31 mouse cellular contexts compared by ENCODE assay signal in the genomic region with DNA sequence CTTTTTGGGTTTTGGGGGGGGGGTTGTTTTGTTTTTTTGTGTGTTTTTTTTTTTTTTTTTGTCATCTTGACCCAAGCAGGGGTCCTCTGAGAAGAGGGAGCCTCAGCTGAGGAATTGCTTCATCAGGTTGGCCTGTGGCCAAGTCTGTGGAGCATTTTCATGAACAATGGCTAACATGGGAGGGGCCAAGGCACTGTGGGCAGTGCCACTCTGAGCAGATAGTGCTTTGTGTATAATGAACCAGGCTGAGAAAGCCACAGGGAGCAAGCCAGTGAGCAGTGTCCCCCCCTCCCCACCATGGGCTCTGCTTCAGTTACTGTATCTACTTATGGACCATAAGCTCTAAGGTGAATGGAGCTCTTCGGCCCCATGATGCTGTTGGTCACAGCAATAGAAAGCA.
A peak's percentile ranks its signal among the peaks of the same experiment; 100 is the strongest.
DNase-seq lines count a peak whose midpoint lies in the region; ATAC-seq and TF ChIP-seq lines count a peak whose summit lies in the region.
"Had no signal": no experiment of that assay in that cellular context is flagged by ENCODE, and none has a peak within 500 bp of the region (broad histone marks: within the 10 kb centered on the region; RNA-seq: fewer than 3 reads in every experiment).

No protein-coding gene starts in this region.

- H3K9ac ChIP-seq in embryonic facial prominence, embryonic 14.5 days (ENCODE audit: low read depth, low read length) = no peak overlapping the region
- H3K9ac ChIP-seq: embryonic facial prominence, embryonic 15.5 days; forebrain, embryonic 12.5 days; heart, embryonic 12.5 days; hindbrain, embryonic 15.5 days; liver, embryonic 14.5 days; lung, embryonic 15.5 days; neural tube, embryonic 13.5 days had no signal

- no peak overlapping the region for H3K27ac ChIP-seq in embryonic facial prominence, embryonic 14.5 days (replicated peaks; ENCODE audit: low read depth, low read length)
- no peak overlapping the region for H3K27ac ChIP-seq in embryonic facial prominence, embryonic 10.5 days (replicated peaks)
- H3K27ac ChIP-seq in layer of hippocampus, adult 2 months = peak overlapping the region; percentile 87
- H3K27ac ChIP-seq: embryonic facial prominence, embryonic 15.5 days; forebrain, embryonic 12.5 days; hindbrain, embryonic 15.5 days; liver, embryonic 14.5 days; lung, embryonic 15.5 days; neural tube, embryonic 13.5 days had no signal

- H3K4me1 ChIP-seq in embryonic facial prominence, embryonic 14.5 days (ENCODE audit: control insufficient read depth, insufficient read depth, low read length) = no peaks in the 10 kb centered on the region
- no peaks in the 10 kb centered on the region for H3K4me1 ChIP-seq in embryonic facial prominence, embryonic 10.5 days
- H3K4me1 ChIP-seq: forebrain, embryonic 12.5 days; heart, embryonic 12.5 days; hindbrain, embryonic 15.5 days; lung, embryonic 15.5 days had no signal

- DNase-seq in embryonic facial prominence, embryonic 14.5 days (ENCODE audit: low spot score) = peak; percentile 8
- no peak for DNase-seq in embryonic facial prominence, embryonic 10.5 days (ENCODE audit: low spot score)
- DNase-seq in layer of hippocampus, adult 2 months (ENCODE audit: low spot score in 2 of 2) = no peak
- no peak for DNase-seq in layer of hippocampus, adult 11-12 months (ENCODE audit: low spot score)
- DNase-seq in 416B (ENCODE audit: low read depth) = peak; percentile 5
- DNase-seq in lung, postnatal 14 days = peak; percentile 16
- no peak for DNase-seq in right cerebral cortex, postnatal 4 days
- no peak for DNase-seq in cerebellum, postnatal 14 days
- DNase-seq: adrenal gland, postnatal 14 days; cerebellum, adult 11-12 months; cerebellum, adult 9-11 months; gastrocnemius, postnatal 25 days; heart, adult 18-20 months; heart, postnatal 4 days; kidney, adult 11 months; kidney, postnatal 36 days; layer of hippocampus, adult 9-11 months; liver; thymus, adult 2 months; thymus, postnatal 36 days had no signal

- TF ChIP-seq CTCF in layer of hippocampus, adult 2 months (conservative IDR thresholded peaks at IDR 0.05) = no peak

- H3K36me3 ChIP-seq in embryonic facial prominence, embryonic 14.5 days (ENCODE audit: control insufficient read depth, insufficient read depth, low read length) = no peaks in the 10 kb centered on the region
- H3K36me3 ChIP-seq in embryonic facial prominence, embryonic 10.5 days (replicated peaks) = no peaks in the 10 kb centered on the region
- H3K36me3 ChIP-seq: embryonic facial prominence, embryonic 15.5 days; forebrain, embryonic 12.5 days; G1E; heart, embryonic 12.5 days; hindbrain, embryonic 15.5 days; lung, embryonic 15.5 days; neural tube, embryonic 13.5 days had no signal

- H3K4me2 ChIP-seq in embryonic facial prominence, embryonic 14.5 days (ENCODE audit: low read depth, low read length) = no peak overlapping the region
- H3K4me2 ChIP-seq: embryonic facial prominence, embryonic 15.5 days; forebrain, embryonic 12.5 days; heart, embryonic 12.5 days; hindbrain, embryonic 15.5 days; lung, embryonic 15.5 days; midbrain, embryonic 11.5 days; neural tube, embryonic 13.5 days had no signal

- no peak for ATAC-seq in embryonic facial prominence, embryonic 14.5 days (ENCODE audit: low read depth)
- ATAC-seq: inflammation-experienced regulatory T-cells, adult 6 months; Patski had no signal

- WGBS in embryonic facial prominence, embryonic 14.5 days = 88% methylated on average over 1 of the region's 1 CpGs
- whole genome bisulfite sequencing in embryonic facial prominence, embryonic 10.5 days = 91% methylated on average over 1 of the region's 1 CpGs

- H3K4me3 ChIP-seq in embryonic facial prominence, embryonic 14.5 days (ENCODE audit: low read depth, low read length) = no peak overlapping the region
- H3K4me3 ChIP-seq in embryonic facial prominence, embryonic 10.5 days = no peak overlapping the region
- no peak overlapping the region for H3K4me3 ChIP-seq in layer of hippocampus, adult 2 months
- H3K4me3 ChIP-seq: embryonic facial prominence, embryonic 15.5 days; forebrain, embryonic 12.5 days; heart, embryonic 12.5 days; hindbrain, embryonic 15.5 days; lung, embryonic 15.5 days; neural tube, embryonic 13.5 days had no signal

- no peaks in the 10 kb centered on the region for H3K9me3 ChIP-seq in embryonic facial prominence, embryonic 14.5 days (ENCODE audit: control insufficient read depth, low read length)
- H3K9me3 ChIP-seq in embryonic facial prominence, embryonic 10.5 days = no peaks in the 10 kb centered on the region
- H3K9me3 ChIP-seq: embryonic facial prominence, embryonic 15.5 days; forebrain, embryonic 12.5 days; G1E; heart, embryonic 12.5 days; hindbrain, embryonic 15.5 days; lung, embryonic 15.5 days; neural tube, embryonic 13.5 days had no signal

- H3K27me3 ChIP-seq in embryonic facial prominence, embryonic 14.5 days (replicated peaks; ENCODE audit: control insufficient read depth, insufficient read depth, low read length) = no peaks in the 10 kb centered on the region
- no peaks in the 10 kb centered on the region for H3K27me3 ChIP-seq in embryonic facial prominence, embryonic 10.5 days (replicated peaks; ENCODE audit: low read depth, poor library complexity, severe bottlenecking)
- H3K27me3 ChIP-seq: embryonic facial prominence, embryonic 15.5 days; forebrain, embryonic 12.5 days; heart, embryonic 12.5 days; hindbrain, embryonic 15.5 days; lung, embryonic 15.5 days; neural tube, embryonic 13.5 days had no signal

Comparison
In these comparisons a context has a peak if more than half of its experiments do, and no peak if none do; other contexts are left out.
1. DNase-seq: peak in embryonic facial prominence, embryonic 14.5 days (single experiment), 416B (single experiment) and lung, postnatal 14 days (single experiment); none in embryonic facial prominence, embryonic 10.5 days (single experiment), layer of hippocampus, adult 2 months (0 of 2), layer of hippocampus, adult 11-12 months (single experiment), right cerebral cortex, postnatal 4 days (single experiment) and cerebellum, postnatal 14 days (0 of 2).